Mouse (Mus musculus) hindbrain, embryonic 16.5 days (tissue): ENCODE measurements around the gene Lce3f. TPM values are rescaled to one million over a fixed set of nuclear protein-coding genes. Genes with fewer than 3 reads are reported as not detected.

ENCODE experiments used
- polyA plus RNA-seq: library from polyadenylated mRNA; unstranded; fragments of >200 nt; fragmentation: Nextera tagmentation; extraction: Ambion mirVana; gene quantifications from 2 replicates; pipeline ENCODE4 v1.2.1, GENCODE M21; 2015

The Lce3f gene
- polyA plus RNA-seq, 1 experiment from 2014 or later: not detected

Other genes with a start within 250 kb of the Lce3f start
- gene Lce1g, start 239.9 kb upstream of the Lce3f start, polyA plus RNA-seq: not detected in 2 replicates
- gene Lce1h, start 227.2 kb upstream of the Lce3f start, polyA plus RNA-seq: not detected in 2 replicates
- gene Lce1i, start 213.3 kb upstream of the Lce3f start, polyA plus RNA-seq: not detected in 2 replicates
- gene Lce1j, start 201.7 kb upstream of the Lce3f start, polyA plus RNA-seq: not detected in 2 replicates
- gene Lce1k, start 184.3 kb upstream of the Lce3f start, polyA plus RNA-seq: not detected in 2 replicates
- not detected in 2 replicates for gene Kprp, start 165.0 kb upstream of the Lce3f start, polyA plus RNA-seq
- gene Lce1l, start 140.9 kb upstream of the Lce3f start, polyA plus RNA-seq: not detected in 2 replicates
- gene 2310050C09Rik, start 122.0 kb upstream of the Lce3f start, polyA plus RNA-seq: not detected in 2 replicates
- gene Lce3a, start 66.0 kb upstream of the Lce3f start, polyA plus RNA-seq: not detected in 2 replicates
- gene Lce3b, start 59.2 kb upstream of the Lce3f start, polyA plus RNA-seq: not detected in 2 replicates
- 0.89 TPM in 1 of 2 replicates, not detected in the other for gene Lce3c, start 47.7 kb upstream of the Lce3f start, polyA plus RNA-seq
- gene Lce3d, start 34.8 kb upstream of the Lce3f start, polyA plus RNA-seq: not detected in 2 replicates
- gene Lce3e, start 25.2 kb upstream of the Lce3f start, polyA plus RNA-seq: not detected in 2 replicates
- gene Crct1, start 23.5 kb downstream of the Lce3f start, polyA plus RNA-seq: 2.1 and 2.3 TPM in 2 replicates
- not detected in 2 replicates for gene Lce1m, start 26.8 kb downstream of the Lce3f start, polyA plus RNA-seq
- gene Gm4858, start 76.6 kb downstream of the Lce3f start, polyA plus RNA-seq: not detected in 2 replicates
- gene Crnn, start 152.6 kb downstream of the Lce3f start, polyA plus RNA-seq: not detected in 2 replicates
- gene Flg2, start 205.1 kb downstream of the Lce3f start, polyA plus RNA-seq: not detected in 2 replicates